Mouse (Mus musculus): ENCODE measurements around the gene Serpine1. TPM values are rescaled to one million over a fixed set of nuclear protein-coding genes. Genes with fewer than 3 reads are reported as not detected.

The Serpine1 gene
- total and polyA plus RNA-seq, 3 experiments, result 0.04 to 0.11 TPM; not detected in 1

DNA sequence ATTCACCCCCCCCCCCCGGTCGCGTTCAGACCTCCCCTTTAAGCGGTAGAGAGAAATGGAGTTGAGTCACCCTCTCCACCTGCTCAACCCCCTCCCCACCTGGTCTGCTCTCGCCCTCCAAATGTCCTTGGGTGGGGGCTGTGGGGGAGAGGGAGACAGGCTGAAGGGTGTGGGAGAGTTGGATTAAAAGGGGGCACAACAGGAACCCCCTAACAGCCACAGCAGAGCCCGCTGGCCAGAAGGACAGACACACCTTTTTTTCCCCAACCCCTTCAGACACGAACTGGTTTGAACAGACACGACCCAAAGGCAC lies 42.8 kb downstream of the Serpine1 start:
- Histone ChIP-seq H3K36me3 (ENCODE audit: control insufficient read depth in 1 of 2, insufficient read depth in 2 of 2, low read length in 2 of 2) (peaks cover 0 to 6% of the 10 kb centered on the region in 2 experiments; a peak in 2 of 4 replicates), H3K27ac (ENCODE audit: control insufficient read depth, low read depth, low read length) (no peak overlapping the region), H3K4me1 (ENCODE audit: control insufficient read depth in 1 of 2, insufficient read depth in 2 of 2, low read length in 2 of 2) (peaks cover 3 to 13% of the 10 kb centered on the region in 2 experiments; a peak in 2 of 4 replicates), H3K4me3 (ENCODE audit: control insufficient read depth in 1 of 2, insufficient read depth in 1 of 2, low read depth in 2 of 2, low read length in 2 of 2) (peak overlapping the region in 1 of 2 experiments; percentile 46; a peak in 1 of 4 replicates), H3K27me3 (ENCODE audit: control insufficient read depth in 1 of 2, insufficient read depth in 2 of 2, low read length in 2 of 2) (peaks cover 0 to 3% of the 10 kb centered on the region in 2 experiments; a peak in 2 of 4 replicates), H3K9ac (ENCODE audit: control insufficient read depth, low read depth, low read length, poor library complexity, severe bottlenecking) (peak overlapping the region; percentile 5), H3K9me3 (replicated peaks; ENCODE audit: insufficient read depth, low read length) (no peaks in the 10 kb centered on the region), H3K79me2 (ENCODE audit: control insufficient read depth, insufficient read depth, low read length, poor library complexity) (no peaks in the 10 kb centered on the region; the same call in 1 of the 2 replicates)
- TF ChIP-seq USF2 (IDR thresholded peaks at IDR 0.05; ENCODE audit: borderline replicate concordance in 1 of 2, insufficient read depth in 1 of 2, low read depth in 1 of 2, low read length in 2 of 2) (no peak), CHD2 (IDR thresholded peaks at IDR 0.05; ENCODE audit: low read length) (no peak), CTCF (IDR thresholded peaks at IDR 0.05 in 2 of 3, conservative IDR thresholded peaks at IDR 0.05 in 1 of 3; ENCODE audit: control insufficient read depth in 1 of 3, insufficient read depth in 1 of 3, low read depth in 2 of 3, low read length in 3 of 3, poor library complexity in 1 of 3, severe bottlenecking in 1 of 3) (no peak), MEF2A (IDR thresholded peaks at IDR 0.05; ENCODE audit: extremely low read depth, insufficient replicate concordance, low read depth, low read length, poor library complexity, severe bottlenecking) (no peak), KAT2A (conservative IDR thresholded peaks at IDR 0.05; ENCODE audit: low read depth, low read length) (no peak), TBP (IDR thresholded peaks at IDR 0.05; ENCODE audit: low read depth, low read length) (no peak), MAFK (IDR thresholded peaks at IDR 0.05; ENCODE audit: borderline replicate concordance, low read depth, low read length) (no peak), USF1 (IDR thresholded peaks at IDR 0.05; ENCODE audit: low read depth, low read length) (no peak), BHLHE40 (IDR thresholded peaks at IDR 0.05; ENCODE audit: borderline replicate concordance, low read depth, low read length) (no peak), EP300 (IDR thresholded peaks at IDR 0.05; ENCODE audit: low read depth in 1 of 2, low read length in 2 of 2) (no peak), MAZ (IDR thresholded peaks at IDR 0.05; ENCODE audit: low read depth, low read length) (no peak)
- DNase-seq (ENCODE audit: low read depth, low spot score), result no peak

DNA sequence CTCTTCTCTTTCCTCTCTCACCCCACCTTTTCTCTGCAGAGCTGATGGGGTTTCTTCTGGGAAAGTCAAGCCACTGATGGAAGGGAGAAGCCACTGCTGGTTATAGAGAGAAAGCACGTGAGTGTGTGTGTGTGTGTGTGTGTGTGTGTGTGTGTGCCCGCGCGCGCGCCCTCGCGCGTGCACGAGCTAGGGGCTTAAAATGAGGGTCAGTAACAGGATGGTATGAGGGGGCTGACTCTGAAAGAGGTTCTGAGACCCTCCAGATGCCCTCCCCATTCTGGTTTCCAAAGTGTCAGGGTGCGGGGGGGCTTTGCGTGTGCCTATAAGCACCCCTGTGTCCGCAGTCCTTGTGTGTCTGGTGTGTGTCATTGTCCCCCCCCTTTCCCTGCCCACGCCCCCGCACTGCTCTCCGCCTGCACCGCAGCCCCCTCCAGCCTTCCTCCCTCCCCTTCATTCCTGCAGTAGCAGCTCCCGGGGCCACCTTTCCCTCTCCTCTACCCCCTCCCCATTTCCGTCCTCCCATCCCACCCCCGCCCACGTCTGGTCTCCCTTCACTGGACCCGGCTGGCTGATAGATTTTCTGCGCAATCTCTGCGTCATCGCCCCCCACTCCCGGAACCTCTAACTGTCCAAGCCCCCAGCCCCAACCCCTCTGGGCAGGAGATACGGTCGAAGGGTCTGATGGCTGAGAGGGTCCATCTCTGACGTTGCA lies 43.4 kb downstream of the Serpine1 start:
- no peaks in the 10 kb centered on the region for H3K9me3 ChIP-seq (replicated peaks; ENCODE audit: insufficient read depth, low read length)
- no peak overlapping the region for H3K9ac ChIP-seq (ENCODE audit: control insufficient read depth, low read depth, low read length, poor library complexity, severe bottlenecking)
- TF ChIP-seq KAT2A (conservative IDR thresholded peaks at IDR 0.05; ENCODE audit: low read depth, low read length) (no peak), POLR2A (IDR thresholded peaks at IDR 0.05; ENCODE audit: control insufficient read depth in 1 of 2, insufficient read depth in 1 of 2, low read depth in 1 of 2, low read length in 2 of 2, poor library complexity in 1 of 2) (no peak), MEF2A (IDR thresholded peaks at IDR 0.05; ENCODE audit: extremely low read depth, insufficient replicate concordance, low read depth, low read length, poor library complexity, severe bottlenecking) (no peak), MYB (IDR thresholded peaks at IDR 0.05; ENCODE audit: low read depth, low read length) (no peak)
- peaks cover 0 to 3% of the 10 kb centered on the region in 2 experiments; a peak in 2 of 4 replicates for H3K27me3 ChIP-seq (ENCODE audit: control insufficient read depth in 1 of 2, insufficient read depth in 2 of 2, low read length in 2 of 2)
- peaks cover 3 to 13% of the 10 kb centered on the region in 2 experiments; a peak in 2 of 4 replicates for H3K4me1 ChIP-seq (ENCODE audit: control insufficient read depth in 1 of 2, insufficient read depth in 2 of 2, low read length in 2 of 2)
- no peak overlapping the region for H3K27ac ChIP-seq (ENCODE audit: control insufficient read depth, low read depth, low read length)
- H3K79me2 ChIP-seq (ENCODE audit: control insufficient read depth, insufficient read depth, low read length, poor library complexity), result no peaks in the 10 kb centered on the region; the same call in 1 of the 2 replicates
- H3K4me3 ChIP-seq (ENCODE audit: control insufficient read depth in 1 of 2, insufficient read depth in 1 of 2, low read depth in 2 of 2, low read length in 2 of 2), result no peak overlapping the region
- H3K36me3 ChIP-seq (ENCODE audit: control insufficient read depth in 1 of 2, insufficient read depth in 2 of 2, low read length in 2 of 2), result peaks cover 0 to 6% of the 10 kb centered on the region in 2 experiments; a peak in 2 of 4 replicates
- no peak for DNase-seq (ENCODE audit: low read depth, low spot score)

Data from MEL (cell line).